Mouse (Mus musculus) liver, postnatal 0 days (tissue): ENCODE measurements around the gene Hsd17b14. TPM values are rescaled to one million over a fixed set of nuclear protein-coding genes. Genes with fewer than 3 reads are reported as not detected.
A peak's percentile ranks its signal among the peaks of the same experiment; 100 is the strongest.

Experiments used
- ATAC-seq: fragments of 200-750 bp; cut with Nextera tagmentation; 2 replicates; pipeline ENCODE4 v1.8.0; 2017; ENCODE audit warnings: mild to moderate bottlenecking, moderate library complexity
- DNase-seq: peaks from one replicate; pipeline ENCODE4 v3.0.0-alpha.2; 2016
- H3K27ac ChIP-seq: fragments of 300-500 bp; sonication (generic); 2 replicates; pipeline ENCODE4 v1.5.1; 2014; ENCODE audit warnings: antibody characterized with exemption, moderate library complexity, mild to moderate bottlenecking, low read depth
- H3K27me3 ChIP-seq: fragments of 300-500 bp; sonication (generic); 2 replicates; pipeline ENCODE4 v1.6.1; 2014; ENCODE audit warnings: low read length, control low read depth, mixed read lengths; ENCODE audit not compliant: insufficient read depth
- H3K36me3 ChIP-seq: fragments of 300-500 bp; sonication (generic); replicated peaks from 2 replicates; pipeline ENCODE4 v1.6.1; 2014; ENCODE audit warnings: mild to moderate bottlenecking, control low read depth, low read length, moderate library complexity, mixed read lengths; ENCODE audit not compliant: insufficient read depth
- H3K4me1 ChIP-seq: fragments of 300-500 bp; sonication (generic); 2 replicates; pipeline ENCODE4 v1.6.1; 2014; ENCODE audit warnings: antibody characterized with exemption, mild to moderate bottlenecking, control low read depth; ENCODE audit not compliant: insufficient read depth
- H3K4me2 ChIP-seq: fragments of 300-500 bp; sonication (generic); 2 replicates; pipeline ENCODE4 v1.6.1; 2014; ENCODE audit warnings: low read depth, mild to moderate bottlenecking, low read length, moderate library complexity, mixed read lengths
- H3K4me3 ChIP-seq: fragments of 300-500 bp; sonication (generic); 2 replicates; pipeline ENCODE4 v1.5.1; 2014; ENCODE audit warnings: low read depth, low read length
- H3K9ac ChIP-seq: fragments of 300-500 bp; sonication (generic); replicated peaks from 2 replicates; pipeline ENCODE4 v1.6.1; 2014; ENCODE audit warnings: mild to moderate bottlenecking, moderate library complexity
- H3K9me3 ChIP-seq: fragments of 300-500 bp; sonication (generic); 2 replicates; pipeline ENCODE4 v1.6.1; 2016; ENCODE audit warnings: mild to moderate bottlenecking, control low read depth, low read length, mixed read lengths
- CTCF ChIP-seq: sonication (generic); IDR thresholded peaks from 2 replicates; pipeline ENCODE4 v1.5.1; 2016; ENCODE audit warnings: antibody characterized with exemption, low read depth
- EP300 ChIP-seq: IDR thresholded peaks from 2 replicates; pipeline ENCODE4 v1.6.1; 2016; ENCODE audit warnings: antibody characterized with exemption, low read depth, mild to moderate bottlenecking
- WGBS: fragments of 180-500 bp; shearing (Covaris S2); extraction: QIAGEN DNeasy Blood & Tissue Kit; methylation state at CpG from one replicate; pipeline ENCODE4 v1.1.7; 2014; ENCODE audit not compliant: insufficient replicate concordance; 5-methylcytosine and 5-hydroxymethylcytosine counted together
- polyA plus RNA-seq: library from polyadenylated mRNA; unstranded; fragments of >200 nt; fragmentation: Nextera tagmentation; extraction: Ambion mirVana; gene quantifications from 2 replicates; pipeline ENCODE4 v1.2.1, GENCODE M21; 2015

Gene Hsd17b14
- polyA plus RNA-seq, 1 experiment from 2014 or later = 0.62 TPM

DNA sequence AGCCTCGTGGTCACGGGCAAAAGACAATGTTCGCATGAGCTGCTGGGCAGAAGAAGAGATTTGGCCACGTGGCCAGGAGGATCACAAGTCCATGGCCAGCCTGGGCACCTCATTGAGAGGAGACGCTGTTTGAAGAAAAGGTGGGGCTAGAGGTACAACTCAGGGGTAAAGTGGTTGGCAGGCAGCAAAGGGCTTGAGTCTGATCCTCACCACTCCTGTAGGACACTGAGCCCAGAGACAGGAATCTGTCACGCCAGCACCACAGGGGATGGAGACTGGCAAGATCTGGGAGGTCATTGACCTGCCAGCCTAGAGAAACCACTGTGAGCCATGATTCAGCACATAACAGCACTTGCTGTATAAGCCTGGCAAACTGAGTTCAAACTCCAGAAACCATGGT lies 42.8 kb downstream of the Hsd17b14 start:
- ATAC-seq (no peak), DNase-seq (no peak)
- no peak for TF ChIP-seq EP300
- no peak for TF ChIP-seq CTCF
- Histone ChIP-seq H3K9ac (no peak overlapping the region), H3K36me3 (no peaks in the 10 kb centered on the region), H3K27me3 (no peaks in the 10 kb centered on the region), H3K9me3 (no peaks in the 10 kb centered on the region), H3K27ac (peak overlapping the region; percentile 29; the same call in 1 of the 2 replicates), H3K4me2 (no peak overlapping the region), H3K4me1 (peaks cover 10% of the 10 kb centered on the region), H3K4me3 (no peak overlapping the region)
- 84% methylated on average over 6 of the region's 6 CpGs for WGBS

DNA sequence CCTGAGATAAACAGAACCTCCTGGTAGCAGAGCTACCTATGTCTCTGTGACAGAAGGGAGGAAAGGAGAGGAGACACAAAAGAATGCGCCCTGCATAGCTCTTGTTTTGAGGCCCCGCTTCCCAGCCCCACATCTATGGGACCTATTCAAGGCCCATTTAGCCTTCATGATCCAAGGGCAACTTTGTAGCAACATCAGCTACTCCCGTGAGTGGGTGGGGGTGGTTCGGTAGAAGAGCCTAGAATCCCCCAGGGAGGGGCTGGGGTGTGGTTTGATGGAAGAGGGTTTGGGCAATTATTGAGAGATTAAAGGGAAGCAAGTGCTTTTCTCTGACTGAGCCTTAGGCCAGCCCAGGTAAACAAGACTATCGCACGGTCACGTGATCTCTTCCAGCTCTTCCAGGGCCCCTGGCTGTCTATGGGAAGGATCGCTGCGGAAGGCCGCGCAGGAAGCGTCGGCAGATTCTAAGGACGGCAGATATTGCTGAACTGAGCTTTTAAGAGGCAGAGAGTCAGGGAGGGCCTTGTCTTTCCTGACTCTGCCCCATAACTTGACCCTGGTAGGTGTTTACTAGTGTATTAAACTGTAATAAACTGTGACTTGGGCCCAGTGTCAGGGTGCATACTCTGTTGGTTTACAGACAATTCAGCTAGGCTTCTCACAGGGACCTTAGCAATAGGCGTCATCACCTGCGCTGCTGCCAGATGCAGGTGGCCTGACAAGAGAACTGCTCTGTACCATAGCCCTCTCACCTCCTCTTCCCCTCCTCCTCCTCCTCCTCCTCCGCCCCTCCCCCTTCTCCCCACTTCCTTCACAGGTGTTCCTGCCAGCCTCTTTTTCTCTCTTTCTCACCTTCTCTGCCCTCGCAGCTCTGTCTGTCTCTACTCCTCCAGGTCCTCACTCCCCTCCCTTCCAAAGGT lies 44.5 kb downstream of the Hsd17b14 start:
- peak; percentile 47; the same call in 1 of the 2 replicates for ATAC-seq

DNA sequence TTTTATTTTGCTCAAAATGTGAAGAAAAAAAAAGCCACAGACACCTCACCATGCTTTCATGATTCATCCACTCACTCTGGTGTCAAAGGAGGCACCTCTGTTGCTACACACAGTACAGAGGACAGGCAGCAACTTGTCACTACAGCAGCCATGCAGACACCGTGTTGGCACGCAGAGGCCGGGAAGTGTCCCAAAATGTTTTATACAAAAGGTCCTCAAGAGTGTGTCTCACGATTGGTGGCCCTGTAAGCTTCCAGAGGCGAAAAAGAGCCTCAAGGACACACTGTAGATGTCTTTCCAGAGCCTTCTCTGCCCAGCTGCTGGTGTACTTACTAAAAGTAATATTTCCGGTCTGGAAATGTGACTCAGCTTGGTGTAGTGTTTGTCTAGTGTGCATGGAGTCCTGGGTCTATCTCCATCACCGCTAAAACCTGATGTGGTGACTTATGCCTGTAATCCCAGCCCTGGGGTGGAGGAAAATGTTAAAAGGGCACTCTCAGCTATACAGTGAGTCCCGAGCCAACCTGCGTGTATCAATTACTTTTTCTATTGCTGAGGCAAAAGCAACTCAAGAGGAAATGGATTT lies 51.1 kb downstream of the Hsd17b14 start:
- Histone ChIP-seq H3K9me3 (no peaks in the 10 kb centered on the region), H3K36me3 (no peaks in the 10 kb centered on the region), H3K27ac (no peak overlapping the region), H3K4me2 (no peak overlapping the region), H3K4me3 (no peak overlapping the region), H3K27me3 (no peaks in the 10 kb centered on the region), H3K4me1 (no peaks in the 10 kb centered on the region), H3K9ac (no peak overlapping the region)
- ATAC-seq = peak; percentile 31
- WGBS = 77% methylated on average over 9 of the region's 9 CpGs
- no peak for DNase-seq
- TF ChIP-seq EP300 (no peak), CTCF (no peak)

More for the DNA sequence above, 44.5 kb downstream of the Hsd17b14 start:
- 49% methylated on average over 18 of the region's 18 CpGs for WGBS
- Histone ChIP-seq H3K9me3 (no peaks in the 10 kb centered on the region), H3K9ac (no peak overlapping the region), H3K27me3 (no peaks in the 10 kb centered on the region), H3K4me1 (peaks cover 10% of the 10 kb centered on the region), H3K27ac (no peak overlapping the region), H3K4me3 (no peak overlapping the region), H3K36me3 (no peaks in the 10 kb centered on the region), H3K4me2 (no peak overlapping the region; the same call in 1 of the 2 replicates)
- no peak for DNase-seq
- TF ChIP-seq CTCF (no peak), EP300 (no peak)

DNA sequence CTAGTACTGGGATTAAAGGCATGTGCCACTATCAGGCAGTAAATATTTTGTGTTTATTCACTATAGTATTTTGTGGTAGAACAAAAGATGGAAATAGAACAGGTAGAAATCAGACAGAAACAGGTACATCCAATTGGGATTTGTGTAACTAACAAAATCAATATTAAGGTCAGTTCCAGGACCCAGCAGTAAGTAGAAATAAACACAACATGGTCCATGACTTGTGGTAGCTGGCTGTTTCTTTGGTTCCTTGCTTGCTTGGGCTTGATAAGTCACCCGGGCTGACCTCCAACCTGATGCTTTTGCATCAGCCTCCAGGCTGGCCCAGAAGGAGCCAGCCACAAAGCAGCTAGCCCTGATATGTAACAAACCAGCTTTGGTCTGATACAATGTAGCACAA lies 54.8 kb downstream of the Hsd17b14 start:
- ATAC-seq (no peak), DNase-seq (no peak)
- TF ChIP-seq CTCF (no peak), EP300 (no peak)
- no peaks in the 10 kb centered on the region for H3K27me3 ChIP-seq
- WGBS = 43% methylated on average over 1 of the region's 1 CpGs
- no peak overlapping the region for H3K4me3 ChIP-seq
- no peak overlapping the region for H3K4me2 ChIP-seq
- no peak overlapping the region; the same call in 1 of the 2 replicates for H3K27ac ChIP-seq
- H3K9ac ChIP-seq = no peak overlapping the region
- H3K9me3 ChIP-seq = no peaks in the 10 kb centered on the region
- no peaks in the 10 kb centered on the region for H3K4me1 ChIP-seq
- no peaks in the 10 kb centered on the region for H3K36me3 ChIP-seq

DNA sequence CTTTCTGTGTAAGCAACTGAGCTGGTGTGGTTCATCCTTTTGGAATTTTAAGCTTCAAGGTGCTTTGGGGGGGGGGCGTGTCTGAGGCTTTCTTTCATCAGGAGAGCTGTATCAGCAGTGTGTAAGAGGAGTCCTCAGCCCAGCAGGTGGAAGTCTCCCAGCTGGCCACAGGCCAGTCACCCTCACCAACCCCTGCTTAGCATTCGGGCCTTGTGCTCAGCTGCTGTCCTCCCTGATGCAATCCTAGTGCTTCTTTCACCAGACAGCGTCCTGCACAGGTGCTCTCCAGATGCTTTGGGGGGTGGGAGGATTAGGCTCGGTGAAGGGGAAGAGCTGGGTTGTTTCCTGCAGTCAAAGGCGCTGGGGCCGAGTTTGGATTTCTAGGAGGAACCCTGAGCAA lies 61.6 kb downstream of the Hsd17b14 start:
- H3K9ac ChIP-seq = no peak overlapping the region
- no peak overlapping the region for H3K27ac ChIP-seq
- H3K4me2 ChIP-seq = no peak overlapping the region
- no peaks in the 10 kb centered on the region for H3K36me3 ChIP-seq
- no peak overlapping the region for H3K4me3 ChIP-seq
- TF ChIP-seq EP300 = no peak
- no peak for TF ChIP-seq CTCF
- H3K27me3 ChIP-seq = peaks cover 19% of the 10 kb centered on the region
- H3K9me3 ChIP-seq = no peaks in the 10 kb centered on the region
- DNase-seq = peak; percentile 54
- H3K4me1 ChIP-seq = peaks cover 5% of the 10 kb centered on the region
- ATAC-seq = peak; percentile 80
- WGBS = 40% methylated on average over 6 of the region's 6 CpGs

DNA sequence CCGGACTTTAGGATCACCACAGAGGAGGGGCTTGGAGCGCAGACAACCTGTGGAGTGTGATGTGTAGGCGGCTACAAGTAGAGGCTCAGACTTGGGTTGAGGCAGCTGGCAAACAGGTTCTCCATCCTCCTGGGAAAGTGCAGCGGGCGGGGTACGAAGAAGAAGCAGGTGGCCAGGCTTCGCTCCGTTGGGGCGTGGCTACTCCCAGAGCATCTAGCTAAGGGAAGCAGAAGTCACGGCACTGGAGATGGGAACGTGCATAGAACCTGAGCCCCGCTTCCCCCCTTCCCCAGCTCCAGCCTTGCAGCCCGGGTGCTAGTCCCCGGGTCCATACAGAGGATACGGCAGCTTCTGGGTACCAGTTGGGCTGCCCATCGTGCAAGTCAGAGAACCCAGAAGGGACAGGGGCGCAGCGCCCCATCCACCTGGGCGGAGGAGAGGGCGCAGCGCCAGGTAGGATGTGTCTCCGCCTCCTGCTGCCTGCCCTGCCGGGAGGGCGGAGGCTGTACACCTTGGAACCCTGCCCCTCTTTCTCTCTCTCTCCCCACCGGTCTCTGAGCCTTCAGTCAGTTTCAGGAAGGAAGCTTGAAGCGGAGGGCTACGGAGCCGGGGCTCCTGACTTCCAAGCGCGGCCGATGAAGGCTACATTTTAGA lies 62.5 kb downstream of the Hsd17b14 start, which contains the start of gene Fut1:
Gene Fut1 (plus strand): TSS at position 248 of the 654 bp plus-strand sequence.
- WGBS = 14% methylated on average over 29 of the region's 31 CpGs
- no peak within 1 kb of the TSS for H3K4me2 ChIP-seq

More for the DNA sequence above, 62.5 kb downstream of the Hsd17b14 start, which contains the start of gene Fut1:
- ATAC-seq (no peak), DNase-seq (no peak)
- H3K27me3 ChIP-seq = peaks cover 19% of the 10 kb centered on the region
- TF ChIP-seq CTCF (no peak), EP300 (no peak)
- no peaks in the 10 kb centered on the region for H3K36me3 ChIP-seq
- H3K9ac ChIP-seq = no peak within 1 kb of the TSS
- no peak within 1 kb of the TSS for H3K4me3 ChIP-seq
- peaks cover 5% of the 10 kb centered on the region for H3K4me1 ChIP-seq
- H3K27ac ChIP-seq = no peak within 1 kb of the TSS
- no peaks in the 10 kb centered on the region for H3K9me3 ChIP-seq

Other genes with a start within 250 kb of the Hsd17b14 start
- gene Trpm4, start 221.1 kb upstream of the Hsd17b14 start, polyA plus RNA-seq = 6.9 and 7.0 TPM in 2 replicates
- 0.05 and 0.31 TPM in 2 replicates for gene Hrc, start 219.6 kb upstream of the Hsd17b14 start, polyA plus RNA-seq
- not detected in 2 replicates for gene Ppfia3, start 187.9 kb upstream of the Hsd17b14 start, polyA plus RNA-seq
- gene Lin7b, start 184.3 kb upstream of the Hsd17b14 start, polyA plus RNA-seq = not detected in 2 replicates
- 53.7 and 57.2 TPM in 2 replicates for gene Snrnp70, start 159.2 kb upstream of the Hsd17b14 start, polyA plus RNA-seq
- 0.05 TPM in 1 of 2 replicates, not detected in the other for gene Kcna7, start 149.2 kb upstream of the Hsd17b14 start, polyA plus RNA-seq
- 0.05 and 0.15 TPM in 2 replicates for gene Ntf5, start 141.2 kb upstream of the Hsd17b14 start, polyA plus RNA-seq
- not detected in 2 replicates for gene Lhb, start 134.1 kb upstream of the Hsd17b14 start, polyA plus RNA-seq
- 3.3 TPM in 2 replicates for gene Gys1, start 120.0 kb upstream of the Hsd17b14 start, polyA plus RNA-seq
- gene Ruvbl2, start 116.8 kb upstream of the Hsd17b14 start, polyA plus RNA-seq = 30.1 and 36.5 TPM in 2 replicates
- 5,147 and 5,518 TPM in 2 replicates for gene Ftl1, start 95.0 kb upstream of the Hsd17b14 start, polyA plus RNA-seq
- 59.6 and 60.8 TPM in 2 replicates for gene Bax, start 88.0 kb upstream of the Hsd17b14 start, polyA plus RNA-seq
- gene Tulp2, start 73.0 kb upstream of the Hsd17b14 start, polyA plus RNA-seq = 0.22 and 0.30 TPM in 2 replicates
- gene Gm45808, start 68.1 kb upstream of the Hsd17b14 start, polyA plus RNA-seq = 0.15 and 0.33 TPM in 2 replicates
- gene Dhdh, start 66.1 kb upstream of the Hsd17b14 start, polyA plus RNA-seq = 8.4 and 9.5 TPM in 2 replicates
- gene Nucb1, start 44.5 kb upstream of the Hsd17b14 start, polyA plus RNA-seq = 91.5 and 103 TPM in 2 replicates
- 104 and 113 TPM in 2 replicates for gene Ppp1r15a, start 28.6 kb upstream of the Hsd17b14 start, polyA plus RNA-seq
- 0.51 and 0.91 TPM in 2 replicates for gene Plekha4, start 28.6 kb upstream of the Hsd17b14 start, polyA plus RNA-seq
- 32.3 and 38.9 TPM in 2 replicates for gene Bcat2, start 15.3 kb downstream of the Hsd17b14 start, polyA plus RNA-seq
- 7.6 and 7.8 TPM in 2 replicates for gene Fgf21, start 60.6 kb downstream of the Hsd17b14 start, polyA plus RNA-seq
- 0.56 TPM in 1 of 2 replicates, not detected in the other for gene Fut1, start 62.4 kb downstream of the Hsd17b14 start, polyA plus RNA-seq
- 0.09 TPM in 1 of 2 replicates, not detected in the other for gene Izumo1, start 66.9 kb downstream of the Hsd17b14 start, polyA plus RNA-seq
- 3.4 and 3.6 TPM in 2 replicates for gene Rasip1, start 72.6 kb downstream of the Hsd17b14 start, polyA plus RNA-seq
- gene Mamstr, start 85.1 kb downstream of the Hsd17b14 start, polyA plus RNA-seq = 0.31 and 0.54 TPM in 2 replicates
- gene Fut2, start 111.5 kb downstream of the Hsd17b14 start, polyA plus RNA-seq = not detected in 2 replicates
- 0.07 TPM in 1 of 2 replicates, not detected in the other for gene Ntn5, start 129.1 kb downstream of the Hsd17b14 start, polyA plus RNA-seq
- 0.04 TPM in 1 of 2 replicates, not detected in the other for gene Sec1, start 139.5 kb downstream of the Hsd17b14 start, polyA plus RNA-seq
- 0.14 and 0.15 TPM in 2 replicates for gene Car11, start 144.9 kb downstream of the Hsd17b14 start, polyA plus RNA-seq
- gene Dbp, start 150.2 kb downstream of the Hsd17b14 start, polyA plus RNA-seq = 3.6 and 5.2 TPM in 2 replicates
- gene Rpl18, start 160.6 kb downstream of the Hsd17b14 start, polyA plus RNA-seq = 494 and 510 TPM in 2 replicates
- gene Sphk2, start 163.1 kb downstream of the Hsd17b14 start, polyA plus RNA-seq = 15.5 and 17.3 TPM in 2 replicates
- 0.13 TPM in 1 of 2 replicates, not detected in the other for gene Fam83e, start 166.3 kb downstream of the Hsd17b14 start, polyA plus RNA-seq
- gene Spaca4, start 170.9 kb downstream of the Hsd17b14 start, polyA plus RNA-seq = not detected in 2 replicates
- not detected in 2 replicates for gene Lmtk3, start 228.8 kb downstream of the Hsd17b14 start, polyA plus RNA-seq
- 0.26 and 0.38 TPM in 2 replicates for gene Sult2b1, start 229.8 kb downstream of the Hsd17b14 start, polyA plus RNA-seq